In genomic region chr6:91901505-91901904, GRCm38 (mm10) we compare ENCODE assay signal across 8 mouse cellular contexts. TPM values are rescaled to one million over a fixed set of nuclear protein-coding genes. Genes with fewer than 3 reads are reported as not detected.
DNase-seq lines count a peak whose midpoint lies in the region; ATAC-seq lines count a peak whose summit lies in the region.

No protein-coding gene starts in this region.

- H3K27me3 ChIP-seq in forebrain, embryonic 13.5 days, result no peaks in the 10 kb centered on the region
- no peaks in the 10 kb centered on the region for H3K27me3 ChIP-seq in lung, embryonic 16.5 days (ENCODE audit: control insufficient read depth, insufficient read depth, low read depth, low read length)

- no peaks in the 10 kb centered on the region for H3K4me1 ChIP-seq in forebrain, embryonic 13.5 days
- H3K4me1 ChIP-seq in lung, embryonic 16.5 days (replicated peaks; ENCODE audit: control insufficient read depth, insufficient read depth, low read length), result no peaks in the 10 kb centered on the region

- H3K27ac ChIP-seq in forebrain, embryonic 13.5 days, result no peak overlapping the region
- H3K27ac ChIP-seq in lung, embryonic 16.5 days (ENCODE audit: low read length), result no peak overlapping the region

- WGBS in forebrain, embryonic 13.5 days, result 35% methylated on average over 5 of the region's 5 CpGs
- WGBS in lung, embryonic 16.5 days, result 34% methylated on average over 5 of the region's 5 CpGs

- intact Hi-C loops in heart, postnatal 36 days (cut with DNase I), result loop anchor here (1.0 to 5.0 kb wide), 4 partner anchors 56 to 368 kb away; no protein-coding TSS in a partner anchor

- H3K9me3 ChIP-seq in forebrain, embryonic 13.5 days (replicated peaks), result no peaks in the 10 kb centered on the region
- H3K9me3 ChIP-seq in lung, embryonic 16.5 days (ENCODE audit: control insufficient read depth, low read length), result no peaks in the 10 kb centered on the region

- H3K4me2 ChIP-seq in forebrain, embryonic 13.5 days, result no peak overlapping the region
- no peak overlapping the region for H3K4me2 ChIP-seq in lung, embryonic 16.5 days (ENCODE audit: low read depth, low read length)

- peaks cover 56% of the 10 kb centered on the region for H3K36me3 ChIP-seq in forebrain, embryonic 13.5 days (ENCODE audit: poor library complexity, severe bottlenecking)
- H3K36me3 ChIP-seq in lung, embryonic 16.5 days (ENCODE audit: control insufficient read depth, insufficient read depth, low read length), result peaks cover 23% of the 10 kb centered on the region

- ATAC-seq in forebrain, embryonic 13.5 days, result peak; percentile 70
- ATAC-seq in lung, embryonic 16.5 days (ENCODE audit: low read depth), result peak; percentile 54

- no peak overlapping the region for H3K4me3 ChIP-seq in forebrain, embryonic 13.5 days
- no peak overlapping the region for H3K4me3 ChIP-seq in lung, embryonic 16.5 days (ENCODE audit: low read length)

- no peak overlapping the region for H3K9ac ChIP-seq in forebrain, embryonic 13.5 days
- no peak overlapping the region for H3K9ac ChIP-seq in lung, embryonic 16.5 days (ENCODE audit: low read length)

- DNase-seq in MN1 (ENCODE audit: low spot score), result peak; percentile 78
- peak; percentile 61 for DNase-seq in c-Kit-positive CD71-positive TER-119-negative erythroid progenitor cells, embryonic 14.5 days (ENCODE audit: low read depth)
- DNase-seq in heart, postnatal 36 days, result peak; percentile 71 to 84
- DNase-seq in layer of hippocampus, adult 11-12 months (ENCODE audit: low spot score), result peak; percentile 74
- peak; percentile 80 to 86 for DNase-seq in right cerebral cortex, adult 2 months (ENCODE audit: low spot score in 2 of 2)
- DNase-seq in urinary bladder, postnatal 14 days (ENCODE audit: low spot score), result peak; percentile 75

RNA-seq across cellular contexts. Expression of gene 4930590J08Rik, which starts 1.1 kb away (rescaled TPM):
- polyA plus RNA-seq in forebrain, embryonic 13.5 days (2015; fragmentation: Nextera tagmentation; extraction: Ambion mirVana), result 0.62 and 1.4 TPM in 2 replicates
- under 1 TPM; 0.27 to 0.50 TPM for total RNA-seq in heart, postnatal 36 days (2021)
- 0.10 and 0.31 TPM in 2 replicates for polyA plus RNA-seq in lung, embryonic 16.5 days (2015; fragmentation: Nextera tagmentation; extraction: Ambion mirVana)

RNA-seq across cellular contexts. Expression of gene Ccdc174, which starts 23.7 kb away (rescaled TPM):
- 48.7 and 60.7 TPM in 2 replicates for polyA plus RNA-seq in forebrain, embryonic 13.5 days (2015; fragmentation: Nextera tagmentation; extraction: Ambion mirVana)
- total RNA-seq in heart, postnatal 36 days (2021), result 10 to 100 TPM; 10.5 to 10.8 TPM
- 28.4 and 35.5 TPM in 2 replicates for polyA plus RNA-seq in lung, embryonic 16.5 days (2015; fragmentation: Nextera tagmentation; extraction: Ambion mirVana)
